Mouse (Mus musculus) splenic B cell, adult 2 months (primary cell): ENCODE data around the gene Ephx4.
"Not testable (repeated sequence)": the region's sequence is repeated elsewhere in the genome, so short reads cannot be mapped to it uniquely, and the experiment has no call there.

ENCODE experiments used
- DNase-seq: peaks from one replicate; pipeline ENCODE4 v3.0.0-alpha.2; 2011; ENCODE audit warnings: low read depth, low spot score
- H3K27me3 ChIP-seq: 2 replicates; pipeline ENCODE4 v1.6.1; 2012; ENCODE audit warnings: mild to moderate bottlenecking, low read length, moderate library complexity, mixed read lengths; ENCODE audit not compliant: control insufficient read depth, poor library complexity, insufficient read depth, severe bottlenecking
- H3K36me3 ChIP-seq: 2 replicates; pipeline ENCODE4 v1.6.1; 2012; ENCODE audit warnings: mild to moderate bottlenecking, low read length, moderate library complexity, mixed read lengths; ENCODE audit not compliant: control insufficient read depth, poor library complexity, insufficient read depth, severe bottlenecking

The Ephx4 gene

DNA sequence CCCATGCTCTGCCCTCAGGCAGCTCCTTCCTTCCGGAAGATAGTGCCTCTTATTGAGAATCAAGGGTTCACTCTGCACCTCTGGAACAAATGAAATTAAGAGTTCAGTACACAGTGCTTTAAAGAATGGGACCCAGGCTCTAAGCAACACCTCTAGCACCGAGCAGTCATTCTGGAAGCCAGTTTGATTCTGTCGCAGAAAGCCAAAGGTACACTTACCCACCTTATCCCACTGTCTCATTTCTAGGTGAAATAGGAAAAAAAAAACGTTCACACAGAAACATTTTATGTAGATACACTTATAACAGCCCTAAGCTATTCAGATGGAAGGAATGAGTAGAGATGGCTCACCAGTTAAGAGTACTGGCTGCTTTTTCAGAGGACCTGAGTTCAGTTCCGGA is at the start of gene Ephx4:
Gene Ephx4 (plus strand): TSS at position 301 of the 400 bp plus-strand sequence.
- no peak for DNase-seq
- no peaks in the 10 kb centered on the region for H3K36me3 ChIP-seq

DNA sequence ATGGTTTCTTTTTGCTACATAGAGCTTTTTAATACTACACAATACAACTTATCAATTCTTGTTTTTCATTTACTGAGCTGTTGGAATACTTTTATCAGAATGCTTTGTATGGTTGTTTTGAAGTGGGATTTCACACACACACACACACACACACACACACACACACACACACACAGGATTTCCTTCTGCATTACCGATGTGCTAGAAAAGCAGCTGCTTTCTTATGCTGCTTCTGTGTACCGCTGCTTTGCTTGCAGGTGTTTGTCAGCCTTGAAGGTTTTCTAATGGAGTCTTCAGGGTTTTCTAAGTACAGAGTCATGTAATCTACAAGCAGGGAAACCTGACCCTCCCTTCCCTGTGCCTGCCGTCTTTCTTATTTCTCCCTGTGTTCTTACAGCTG is 48.6 kb upstream of the Ephx4 start:
- no peak for DNase-seq
- Histone ChIP-seq H3K27me3 (no peaks in the 10 kb centered on the region), H3K36me3 (no peaks in the 10 kb centered on the region)

More for the DNA sequence above, at the start of gene Ephx4:
- H3K27me3 ChIP-seq, result peaks cover 4% of the 10 kb centered on the region; the same call in 1 of the 2 replicates

DNA sequence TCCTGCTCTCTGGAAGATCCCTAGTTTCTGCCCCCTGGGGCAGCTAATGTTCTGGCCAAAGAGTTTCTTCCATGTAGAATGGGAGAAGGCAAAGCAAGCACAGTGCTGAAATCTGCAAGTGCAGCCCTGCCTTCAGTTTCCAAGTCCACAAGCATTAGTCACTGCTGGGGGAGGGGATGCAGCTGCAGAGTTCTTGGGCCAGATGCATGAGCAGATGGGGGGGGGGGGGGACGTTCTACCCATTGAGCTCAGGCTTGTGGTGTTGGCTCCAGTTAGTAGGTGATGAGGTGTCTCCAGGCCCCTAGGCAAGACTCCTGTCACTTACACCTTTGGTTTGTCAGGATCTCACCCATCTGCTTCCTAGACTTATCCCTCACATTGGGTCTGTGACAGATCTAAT is 46.7 kb upstream of the Ephx4 start:
- DNase-seq, result no peak
- Histone ChIP-seq H3K27me3 (no peaks in the 10 kb centered on the region), H3K36me3 (no peaks in the 10 kb centered on the region)

DNA sequence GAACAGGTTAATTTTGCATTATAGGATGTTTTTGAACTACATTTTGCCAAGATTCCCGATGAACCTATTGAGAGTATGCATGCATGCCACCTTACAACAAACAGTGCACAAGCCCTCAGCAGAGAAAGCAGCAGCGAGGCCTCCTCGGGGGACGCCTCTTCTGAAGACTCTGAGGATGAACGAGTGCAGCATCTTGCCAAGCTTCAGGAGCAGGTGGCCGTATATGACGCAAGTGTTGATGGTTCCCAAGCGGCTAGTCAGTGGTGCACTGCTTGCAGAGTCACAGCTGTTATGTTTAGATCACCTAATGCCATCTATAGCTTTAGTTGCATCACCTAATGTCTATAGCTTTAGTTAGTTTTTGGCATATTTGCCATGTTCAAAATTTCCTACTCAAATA is 44.8 kb upstream of the Ephx4 start:
- Histone ChIP-seq H3K27me3 (no peaks in the 10 kb centered on the region), H3K36me3 (no peaks in the 10 kb centered on the region)
- no peak for DNase-seq

DNA sequence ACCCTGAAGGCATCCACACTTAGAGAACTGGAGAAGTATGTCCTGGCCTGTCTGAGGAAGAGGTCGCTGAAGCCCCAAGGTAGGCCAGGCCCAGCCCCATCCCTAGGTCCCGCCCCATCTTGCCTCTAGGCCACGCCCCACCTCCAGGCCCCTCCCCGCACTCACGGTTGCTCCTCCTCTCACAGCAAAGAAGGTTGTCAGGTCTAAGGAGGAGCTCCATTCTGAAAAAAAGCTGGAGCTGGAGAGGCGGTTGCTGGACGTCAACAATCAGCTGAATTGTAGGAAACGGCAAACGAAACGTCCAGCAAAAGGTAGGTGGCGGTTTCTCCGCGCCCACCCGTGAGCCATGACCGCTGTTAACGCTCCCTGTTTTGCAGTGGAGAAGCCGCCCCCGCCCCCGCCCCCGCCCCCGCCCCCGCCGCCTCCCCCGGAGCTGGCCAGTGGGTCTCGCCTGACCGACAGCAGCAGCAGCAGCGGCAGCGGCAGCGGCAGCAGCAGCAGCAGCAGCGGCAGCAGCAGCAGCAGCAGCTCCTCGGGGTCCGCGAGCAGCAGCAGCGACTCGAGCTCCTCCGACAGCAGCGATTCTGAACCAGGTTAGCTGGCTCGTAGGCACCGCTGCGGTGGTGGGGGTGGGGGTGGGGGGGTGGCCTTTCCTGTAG is 43.0 kb upstream of the Ephx4 start:
- no peaks in the 10 kb centered on the region for H3K36me3 ChIP-seq
- peak; percentile 92 for DNase-seq
- no peaks in the 10 kb centered on the region for H3K27me3 ChIP-seq

DNA sequence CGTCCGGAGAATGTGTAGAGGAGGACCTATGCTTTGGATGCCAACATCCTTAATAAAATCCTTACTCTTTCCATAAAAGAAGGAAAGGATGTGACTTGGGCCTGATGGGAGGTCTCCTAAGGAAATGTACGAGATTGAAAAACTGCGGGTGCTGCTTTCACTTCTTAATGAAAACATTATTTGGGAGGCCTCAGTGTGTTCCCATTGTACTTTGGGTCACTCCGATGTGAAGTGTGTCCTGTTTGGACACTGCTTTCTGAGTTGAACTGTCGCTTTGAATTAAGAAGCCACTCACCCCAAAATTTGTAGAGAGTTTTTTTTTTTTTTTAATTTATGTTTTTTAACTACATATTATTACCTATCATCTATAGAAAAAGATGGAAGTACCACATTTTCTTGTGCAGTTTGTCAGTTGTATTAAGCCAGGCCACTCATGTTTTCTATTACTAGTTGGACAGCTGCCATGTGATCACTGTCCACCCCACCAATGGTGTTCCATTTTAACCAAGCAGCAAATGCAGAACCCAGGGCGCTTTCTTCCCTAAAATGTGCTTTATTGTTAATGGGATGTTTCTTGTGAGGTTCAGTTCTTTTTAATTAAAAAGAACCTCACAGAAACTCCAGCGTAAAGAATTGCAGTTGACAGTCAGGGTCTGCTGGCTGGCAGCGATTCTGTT is 42.3 kb upstream of the Ephx4 start:
- H3K27me3 ChIP-seq, result no peaks in the 10 kb centered on the region
- no peaks in the 10 kb centered on the region for H3K36me3 ChIP-seq
- DNase-seq, result peak; percentile 6

DNA sequence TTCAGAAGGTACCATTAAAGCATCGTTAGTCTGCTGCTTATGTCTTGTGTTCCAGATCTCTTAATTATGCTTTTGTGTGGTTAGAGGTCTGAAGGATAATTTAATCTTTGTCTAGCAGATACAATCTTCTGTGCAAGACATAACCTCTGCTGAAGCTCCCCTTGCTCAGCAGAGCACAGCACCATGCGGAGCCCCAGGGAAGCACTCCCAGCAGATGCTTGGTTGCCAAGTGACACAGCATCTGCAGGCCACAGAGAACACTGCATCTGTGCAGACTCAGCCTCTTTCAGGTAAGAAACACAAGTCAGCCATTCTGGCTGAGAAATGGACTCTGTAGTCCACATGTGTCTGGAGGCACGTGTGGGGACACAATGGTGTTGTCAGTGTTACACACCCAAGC is 32.5 kb upstream of the Ephx4 start:
- Histone ChIP-seq H3K36me3 (no peaks in the 10 kb centered on the region; the same call in 1 of the 2 replicates), H3K27me3 (no peaks in the 10 kb centered on the region)
- no peak for DNase-seq

DNA sequence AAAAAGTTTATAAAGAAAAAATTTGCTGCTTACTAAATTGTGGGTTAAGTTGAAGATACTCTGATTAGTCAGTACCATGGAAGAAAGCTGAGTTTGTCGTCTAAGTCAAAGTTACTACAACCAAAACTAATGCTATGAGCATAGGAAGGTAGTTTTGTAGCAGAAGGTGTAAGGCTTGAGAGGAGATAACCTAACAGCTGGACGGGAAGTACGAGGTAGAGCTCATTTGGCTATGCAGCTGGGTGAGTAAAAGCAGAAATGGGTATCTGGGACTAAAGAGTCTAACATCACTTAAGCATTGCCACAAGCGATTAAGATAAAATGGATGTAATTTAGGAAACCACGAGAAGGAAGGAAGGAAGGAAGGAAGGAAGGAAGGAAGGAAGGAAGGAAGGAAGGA is 31.2 kb upstream of the Ephx4 start:
- DNase-seq, result peak; percentile 14
- H3K36me3 ChIP-seq, result no peaks in the 10 kb centered on the region; the same call in 1 of the 2 replicates
- no peaks in the 10 kb centered on the region for H3K27me3 ChIP-seq

DNA sequence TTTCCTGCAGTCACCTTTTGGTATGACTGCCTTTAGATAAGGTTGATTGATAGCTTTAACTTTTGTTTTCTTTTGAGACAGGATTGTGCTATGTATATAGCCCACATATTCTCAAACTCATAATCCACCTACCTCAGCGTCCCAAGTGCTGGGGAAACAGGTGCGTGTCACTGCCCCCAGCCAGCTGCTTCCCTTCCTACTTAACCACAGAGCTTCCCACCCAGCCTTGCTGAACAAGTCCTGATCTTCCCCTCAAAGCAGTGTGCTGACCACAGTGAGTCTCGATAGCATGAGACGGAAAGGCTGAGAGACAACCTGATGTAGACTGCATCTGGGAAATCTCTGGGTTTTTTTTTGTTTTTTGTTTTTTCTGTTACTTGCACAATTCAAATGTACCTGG is 29.3 kb upstream of the Ephx4 start:
- Histone ChIP-seq H3K36me3 (no peaks in the 10 kb centered on the region; the same call in 1 of the 2 replicates), H3K27me3 (no peaks in the 10 kb centered on the region)
- DNase-seq, result no peak

DNA sequence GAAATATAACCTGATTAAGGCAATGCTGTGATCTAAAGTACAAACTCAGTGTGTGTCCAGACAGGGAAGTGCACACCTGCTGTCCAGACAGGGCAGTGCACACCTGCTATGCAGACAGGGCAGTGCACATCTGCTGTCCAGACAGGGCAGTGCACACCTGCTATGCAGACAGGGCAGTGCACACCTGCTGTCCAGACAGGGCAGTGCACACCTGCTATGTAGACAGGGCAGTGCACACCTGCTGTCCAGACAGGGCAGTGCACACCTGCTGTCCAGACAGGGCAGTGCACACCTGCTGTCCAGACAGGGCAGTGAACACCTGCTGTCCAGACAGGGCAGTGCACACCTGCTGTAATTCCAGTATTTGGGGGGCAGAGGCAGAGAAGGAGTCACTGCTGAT is 16.1 kb upstream of the Ephx4 start:
- H3K36me3 ChIP-seq, DNase-seq, H3K27me3 ChIP-seq: not testable (repeated sequence)

DNA sequence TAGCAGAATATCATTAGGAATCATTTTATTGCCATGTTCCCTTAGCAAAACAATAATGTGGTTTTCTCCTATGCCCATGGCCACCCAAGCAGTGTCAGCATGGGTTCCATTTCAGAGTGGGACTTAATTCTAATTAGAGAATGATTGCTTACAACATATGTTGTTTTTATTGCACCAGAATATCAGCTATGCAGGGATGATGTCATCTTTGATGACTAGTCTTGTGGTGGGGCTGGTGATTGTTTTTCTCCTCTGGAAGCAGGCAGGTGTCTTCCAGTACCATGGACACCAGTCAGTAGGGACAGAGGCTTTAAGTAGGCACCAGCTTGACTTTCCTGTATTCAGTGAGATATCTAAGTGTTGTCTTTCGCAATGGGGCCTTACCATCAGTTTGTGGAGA is 14.7 kb upstream of the Ephx4 start:
- Histone ChIP-seq H3K27me3 (no peaks in the 10 kb centered on the region), H3K36me3 (no peaks in the 10 kb centered on the region)
- DNase-seq, result no peak

DNA sequence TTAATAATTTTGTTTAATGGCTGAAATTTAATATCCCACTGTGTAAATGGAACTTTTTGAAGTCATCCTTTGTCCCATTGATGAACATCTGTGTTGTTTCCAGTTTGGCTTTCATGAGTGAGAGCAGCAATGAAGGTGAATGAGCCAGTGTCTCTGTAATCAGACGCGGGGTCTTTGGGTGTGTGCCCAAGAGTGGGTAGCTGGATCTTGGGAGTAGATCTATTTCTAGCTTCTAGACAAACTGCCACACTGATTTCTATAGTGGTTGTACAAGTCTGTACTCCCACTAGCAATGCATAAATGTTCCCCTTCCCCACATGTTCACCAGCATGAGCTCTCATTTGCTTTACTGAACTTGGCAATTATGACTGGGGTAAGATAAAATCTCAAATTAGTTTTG is 13.2 kb upstream of the Ephx4 start:
- DNase-seq, result no peak
- H3K36me3 ChIP-seq, result no peaks in the 10 kb centered on the region
- no peaks in the 10 kb centered on the region for H3K27me3 ChIP-seq

DNA sequence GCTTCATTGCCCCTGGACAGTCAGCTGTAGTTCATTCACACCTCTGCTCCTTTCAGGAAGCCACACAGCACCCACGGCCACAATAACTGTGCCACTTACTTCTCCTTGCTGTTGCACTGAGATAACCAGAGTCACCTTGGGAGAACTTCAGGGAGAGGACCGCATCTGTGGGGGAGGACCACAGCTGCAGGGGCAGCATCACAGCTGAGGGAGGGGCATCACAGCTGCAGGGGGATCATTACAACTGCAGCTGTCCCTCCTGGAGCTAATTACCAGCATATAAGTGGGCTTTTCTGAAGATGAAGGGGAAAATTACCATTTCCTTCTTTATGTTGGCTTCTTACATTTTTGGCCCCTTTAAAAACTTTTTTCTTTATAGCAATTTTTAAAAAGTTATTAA is 8.1 kb upstream of the Ephx4 start:
- no peak for DNase-seq
- no peaks in the 10 kb centered on the region for H3K36me3 ChIP-seq

DNA sequence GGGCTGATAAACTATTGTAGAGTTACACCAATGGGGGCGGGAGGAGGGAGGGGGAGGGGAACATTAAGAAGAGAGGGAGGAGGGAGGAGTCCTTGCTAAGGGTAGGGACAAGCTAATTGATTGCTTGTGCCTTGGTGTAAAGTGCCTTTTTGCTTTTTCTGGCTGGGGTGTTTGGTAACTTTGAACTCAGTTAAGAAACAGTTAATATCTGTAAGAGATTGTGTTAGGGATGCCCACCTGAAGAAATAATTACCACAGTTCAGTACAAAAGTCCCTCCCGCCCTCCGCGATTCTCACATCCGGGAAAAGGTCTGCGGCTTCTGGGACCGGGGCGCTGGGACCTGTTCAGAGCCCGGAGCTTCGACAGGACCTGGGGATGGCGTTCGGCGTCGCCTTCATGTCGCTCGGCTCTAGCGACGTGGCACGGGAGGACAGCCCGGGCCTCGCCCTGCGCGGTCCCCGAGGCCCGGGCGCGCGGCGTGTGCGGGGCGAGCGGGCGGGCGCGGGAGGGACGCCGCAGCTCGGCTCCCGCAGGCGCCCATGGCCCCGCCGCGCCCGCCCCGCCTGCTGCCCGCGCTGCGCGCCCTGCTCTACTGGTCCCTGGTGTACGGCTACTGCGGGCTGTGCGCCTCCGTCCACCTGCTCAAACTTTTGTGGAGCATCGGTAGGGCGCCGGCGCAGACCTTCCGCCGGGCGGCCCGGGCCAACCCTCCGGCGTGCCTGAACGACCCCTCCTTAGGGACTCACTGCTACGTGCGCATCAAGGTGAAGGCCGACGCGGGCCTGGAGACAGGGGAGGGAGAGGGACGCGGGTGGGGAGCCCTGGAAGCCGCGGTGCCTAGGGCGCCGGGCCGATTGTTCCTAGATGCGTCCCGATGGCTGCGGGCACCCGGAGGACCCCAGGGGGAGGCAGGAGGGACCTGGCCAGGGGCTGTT is 743 bp downstream of the Ephx4 start:
- Histone ChIP-seq H3K27me3 (peaks cover 4% of the 10 kb centered on the region; the same call in 1 of the 2 replicates), H3K36me3 (no peaks in the 10 kb centered on the region)
- peak; percentile 8 for DNase-seq

More for the DNA sequence above, 8.1 kb upstream of the Ephx4 start:
- H3K27me3 ChIP-seq, result no peaks in the 10 kb centered on the region
